Mouse (Mus musculus) brain, embryonic 18.5 days (tissue): Measurements from ENCODE around the gene 1700020L24Rik.
A peak's percentile ranks its signal among the peaks of the same experiment; 100 is the strongest.

ENCODE experiments used
- DNase-seq: peaks from one replicate; pipeline ENCODE4 v3.0.0-alpha.2; 2012; ENCODE audit warnings: low read depth, low spot score

1700020L24Rik gene

DNA sequence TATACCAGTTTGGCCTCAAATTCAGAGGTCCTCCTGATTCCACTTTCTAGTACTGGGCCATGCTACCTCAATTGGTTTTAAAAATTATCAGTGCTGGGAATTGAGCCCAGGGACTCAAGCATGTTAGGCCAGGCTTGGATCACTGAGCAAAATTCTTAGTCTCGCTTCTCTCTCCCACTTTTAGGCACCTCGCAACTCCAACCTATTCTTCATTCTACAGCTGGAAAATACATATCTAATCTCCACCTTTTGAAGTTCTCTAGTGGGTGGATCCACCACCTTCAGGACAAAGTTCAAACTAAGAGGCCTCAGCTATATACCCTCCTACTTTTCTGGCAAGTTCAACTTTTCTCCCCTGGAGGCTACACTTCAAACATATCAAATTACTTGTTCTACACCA, 34.3 kb downstream of the 1700020L24Rik start:
- DNase-seq = no peak

DNA sequence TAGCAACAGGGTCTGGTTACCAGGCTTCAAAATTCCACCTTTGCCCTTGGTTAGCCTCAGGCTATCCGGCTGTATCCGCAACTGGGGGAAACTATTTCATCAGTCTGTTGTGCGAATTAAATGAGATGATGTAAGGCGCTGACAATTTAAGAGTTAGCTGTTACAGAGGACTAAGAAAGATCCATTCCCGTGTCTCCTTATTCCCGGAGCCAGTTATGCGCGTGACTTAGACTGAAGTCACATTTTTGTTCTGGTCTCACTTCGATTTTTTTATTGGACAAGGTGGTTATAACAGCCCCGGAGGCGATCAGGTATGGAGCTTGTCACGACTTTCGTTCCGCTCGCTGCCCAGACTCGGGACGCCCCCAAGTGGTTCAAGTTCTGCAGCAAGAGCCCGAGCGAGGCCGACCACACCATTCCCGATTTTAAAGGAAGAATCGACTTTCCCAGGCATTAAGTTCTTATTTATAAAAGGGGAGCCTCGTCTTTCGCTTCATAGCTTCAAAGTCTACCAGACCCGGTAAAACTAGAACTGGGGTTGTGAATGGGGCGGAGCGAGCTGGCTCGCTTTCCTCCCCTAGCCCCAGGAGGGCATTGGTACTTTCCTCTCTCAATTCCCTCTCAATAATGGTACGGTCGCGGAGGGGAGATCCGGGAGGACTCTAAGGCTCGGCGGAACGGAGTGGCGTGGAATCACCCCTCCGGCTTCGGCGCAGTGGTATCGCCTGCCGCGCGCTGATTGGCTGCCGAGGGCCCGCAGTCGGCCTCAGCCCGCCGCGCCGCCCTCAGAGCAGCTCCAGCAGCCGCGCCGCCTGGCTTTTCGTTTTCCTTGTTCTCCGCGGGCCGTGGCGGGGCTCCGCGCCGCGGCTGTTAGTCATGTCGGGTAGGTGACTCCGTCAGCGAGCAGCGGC, 35.1 kb downstream of the 1700020L24Rik start, which contains the start of gene Taf15:
TSS of gene Taf15 (plus strand) at position 763 of the 911 bp plus-strand sequence.
- DNase-seq = peak; percentile 98

GRCm38 (mm10) chr11:83473235-83474016, 35.9 kb downstream of the 1700020L24Rik start:
- DNase-seq = no peak
